Mouse (Mus musculus): ENCODE measurements around the gene Hnrnpm.

DNA sequence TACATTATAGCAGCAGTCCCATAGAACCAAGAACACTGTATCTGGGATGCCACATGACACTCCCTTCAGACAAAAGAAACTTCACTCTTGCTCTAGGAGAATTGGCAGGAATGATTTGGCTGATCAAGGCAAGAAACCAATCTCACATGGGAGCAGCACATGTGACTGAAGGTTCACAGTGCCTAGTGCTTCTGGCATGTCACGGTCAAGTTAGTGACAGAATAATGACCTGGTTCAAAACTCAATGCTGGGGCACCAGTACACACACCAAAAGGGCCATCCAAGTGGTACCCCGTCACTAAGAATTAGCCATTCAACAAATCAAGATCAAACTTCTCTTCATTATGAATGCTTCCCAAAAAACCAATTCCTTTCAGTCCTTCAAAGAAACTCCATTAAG, 10.6 kb downstream of the Hnrnpm start:
- TF ChIP-seq CTCF (IDR thresholded peaks at IDR 0.05; ENCODE audit: control insufficient read depth, insufficient read depth, low read length): no peak
- TF ChIP-seq POLR2A (IDR thresholded peaks at IDR 0.05; ENCODE audit: borderline replicate concordance, control insufficient read depth, low read depth, low read length): no peak

Data from bone marrow, adult 2 months (tissue).